Mouse (Mus musculus) myocyte (in vitro differentiated cells): Measurements from ENCODE around the gene Slc9a1. TPM values are rescaled to one million over a fixed set of nuclear protein-coding genes. Genes with fewer than 3 reads are reported as not detected.
A peak's percentile ranks its signal among the peaks of the same experiment; 100 is the strongest.

Experiments used
- H3K27me3 ChIP-seq: one replicate; pipeline ENCODE4 v1.6.1; 2011; ENCODE audit not compliant: control insufficient read depth, insufficient read depth, insufficient read length
- H3K36me3 ChIP-seq: one replicate; pipeline ENCODE4 v1.6.1; 2011; ENCODE audit not compliant: control insufficient read depth, insufficient read depth
- H3K4me2 ChIP-seq: one replicate; pipeline ENCODE4 v1.6.1; 2011; ENCODE audit warnings: low read depth, control low read depth
- H3K4me3 ChIP-seq: one replicate; pipeline ENCODE4 v1.5.1; 2011; ENCODE audit warnings: mild to moderate bottlenecking, control low read depth, moderate library complexity
- H3K79me2 ChIP-seq: one replicate; pipeline ENCODE4 v1.6.1; 2011; ENCODE audit not compliant: control insufficient read depth, insufficient read depth
- H3ac ChIP-seq: one replicate; pipeline ENCODE4 v1.6.1; 2011; ENCODE audit not compliant: control insufficient read depth, insufficient read length
- CEBPB ChIP-seq: IDR thresholded peaks from 2 replicates; pipeline ENCODE4 v1.6.1; 2011; ENCODE audit warnings: mild to moderate bottlenecking, moderate library complexity; ENCODE audit not compliant: poor library complexity, insufficient read depth, severe bottlenecking
- E2F4 ChIP-seq: IDR thresholded peaks from one replicate; pipeline ENCODE4 v1.6.1; 2011; ENCODE audit warnings: mild to moderate bottlenecking, control low read depth, moderate library complexity; ENCODE audit not compliant: insufficient read depth
- MAX ChIP-seq: IDR thresholded peaks from one replicate; pipeline ENCODE4 v1.6.1; 2011; ENCODE audit warnings: low read depth, mild to moderate bottlenecking, control low read depth
- MYOD1 ChIP-seq, 3 experiments: IDR thresholded peaks; one replicate each; pipeline ENCODE4 v1.6.1; 2011; ENCODE audit warnings: control low read depth in 2 of 3, low read depth in 2 of 3, mild to moderate bottlenecking in 2 of 3, moderate library complexity in 1 of 3; ENCODE audit not compliant: insufficient read length in 2 of 3, control insufficient read depth in 1 of 3
- MYOG ChIP-seq, 3 experiments: IDR thresholded peaks; one replicate each; pipeline ENCODE4 v1.6.1; 2011; ENCODE audit warnings: control low read depth in 2 of 3, low read depth in 2 of 3, mild to moderate bottlenecking in 2 of 3; ENCODE audit not compliant: insufficient read length in 2 of 3, control insufficient read depth in 1 of 3, insufficient read depth in 1 of 3
- POLR2A ChIP-seq: IDR thresholded peaks from one replicate; pipeline ENCODE4 v1.6.1; 2011; ENCODE audit warnings: low read depth, mild to moderate bottlenecking, control low read depth, moderate library complexity; ENCODE audit not compliant: insufficient read length
- POLR2AphosphoS2 ChIP-seq: IDR thresholded peaks from one replicate; pipeline ENCODE4 v1.6.1; 2011; ENCODE audit warnings: low read depth, control low read depth; ENCODE audit not compliant: insufficient read length
- REST ChIP-seq: IDR thresholded peaks from one replicate; pipeline ENCODE4 v1.6.1; 2011; ENCODE audit warnings: mild to moderate bottlenecking, control low read depth, moderate library complexity; ENCODE audit not compliant: insufficient read depth, insufficient read length
- SRF ChIP-seq: IDR thresholded peaks from one replicate; pipeline ENCODE4 v1.6.1; 2011; ENCODE audit warnings: low read depth; ENCODE audit not compliant: control insufficient read depth, insufficient read length
- TCF12 ChIP-seq: IDR thresholded peaks from one replicate; pipeline ENCODE4 v1.6.1; 2011; ENCODE audit warnings: mild to moderate bottlenecking, control low read depth; ENCODE audit not compliant: poor library complexity, insufficient read depth, severe bottlenecking
- TCF3 ChIP-seq: IDR thresholded peaks from one replicate; pipeline ENCODE4 v1.6.1; 2011; ENCODE audit warnings: low read depth, control low read depth; ENCODE audit not compliant: insufficient read length
- USF1 ChIP-seq: IDR thresholded peaks from one replicate; pipeline ENCODE4 v1.6.1; 2011; ENCODE audit warnings: low read depth, mild to moderate bottlenecking, control low read depth, moderate library complexity
- polyA plus RNA-seq: library from polyadenylated mRNA; unstranded; fragments of >200 nt; fragmentation: generic; extraction: Trizol; gene quantifications from one replicate; pipeline ENCODE4 v1.2.1, GENCODE M21; 2012; ENCODE audit warnings: missing spikeins

The Slc9a1 gene
- polyA plus RNA-seq, 1 experiment = 23.3 TPM

- Histone ChIP-seq H3K79me2 (peaks cover 23% of the 10 kb centered on the region), H3K4me2 (no peak overlapping the region), H3K36me3 (no peaks in the 10 kb centered on the region), H3K4me3 (no peak overlapping the region), H3K27me3 (no peaks in the 10 kb centered on the region), H3ac (no peak overlapping the region)
- TF ChIP-seq CEBPB (no peak), POLR2A (no peak), MYOG (IDR thresholded peaks at IDR 0.05; ENCODE audit: control insufficient read depth in 1 of 3, insufficient read depth in 1 of 3, insufficient read length in 2 of 3, low read depth in 2 of 3) (no peak), MYOD1 (IDR thresholded peaks at IDR 0.05; ENCODE audit: control insufficient read depth in 1 of 3, insufficient read length in 2 of 3, low read depth in 2 of 3) (no peak), REST (no peak), POLR2AphosphoS2 (no peak)
Measured at GRCm38 (mm10) chr4:133402011-133402410, 32.5 kb downstream of the Slc9a1 start.

- H3ac ChIP-seq = no peak overlapping the region
- no peak overlapping the region for H3K4me2 ChIP-seq
- H3K27me3 ChIP-seq = no peaks in the 10 kb centered on the region
- TF ChIP-seq TCF3 = no peak
- TF ChIP-seq E2F4 = no peak
- no peak for TF ChIP-seq USF1
- TF ChIP-seq MYOG (IDR thresholded peaks at IDR 0.05; ENCODE audit: control insufficient read depth in 1 of 3, insufficient read depth in 1 of 3, insufficient read length in 2 of 3, low read depth in 2 of 3) = no peak
- no peak for TF ChIP-seq REST
- TF ChIP-seq MAX = no peak
- no peak for TF ChIP-seq POLR2AphosphoS2
- TF ChIP-seq POLR2A = no peak
- no peak for TF ChIP-seq SRF
- no peak for TF ChIP-seq CEBPB
- no peak for TF ChIP-seq TCF12
- TF ChIP-seq MYOD1 (IDR thresholded peaks at IDR 0.05; ENCODE audit: control insufficient read depth in 1 of 3, insufficient read length in 2 of 3, low read depth in 2 of 3) = no peak
- H3K36me3 ChIP-seq = no peaks in the 10 kb centered on the region
- peaks cover 22% of the 10 kb centered on the region for H3K79me2 ChIP-seq
- no peak overlapping the region for H3K4me3 ChIP-seq
Measured at GRCm38 (mm10) chr4:133403611-133404228, 34.2 kb downstream of the Slc9a1 start.

- peaks cover 26% of the 10 kb centered on the region for H3K79me2 ChIP-seq
- no peak overlapping the region for H3K4me2 ChIP-seq
- TF ChIP-seq MAX = no peak
- no peak for TF ChIP-seq TCF12
- TF ChIP-seq POLR2A = no peak
- no peak for TF ChIP-seq TCF3
- TF ChIP-seq REST = no peak
- no peak for TF ChIP-seq MYOG (IDR thresholded peaks at IDR 0.05; ENCODE audit: control insufficient read depth in 1 of 3, insufficient read depth in 1 of 3, insufficient read length in 2 of 3, low read depth in 2 of 3)
- TF ChIP-seq E2F4 = no peak
- no peak for TF ChIP-seq POLR2AphosphoS2
- no peak for TF ChIP-seq MYOD1 (IDR thresholded peaks at IDR 0.05; ENCODE audit: control insufficient read depth in 1 of 3, insufficient read length in 2 of 3, low read depth in 2 of 3)
- TF ChIP-seq CEBPB = no peak
- no peak for TF ChIP-seq USF1
- TF ChIP-seq SRF = no peak
- no peak overlapping the region for H3ac ChIP-seq
- H3K27me3 ChIP-seq = no peaks in the 10 kb centered on the region
- no peaks in the 10 kb centered on the region for H3K36me3 ChIP-seq
- H3K4me3 ChIP-seq = no peak overlapping the region
Measured at GRCm38 (mm10) chr4:133404256-133404655, 34.8 kb downstream of the Slc9a1 start.

- H3K79me2 ChIP-seq = peaks cover 16% of the 10 kb centered on the region
- H3ac ChIP-seq = no peak overlapping the region
- no peaks in the 10 kb centered on the region for H3K27me3 ChIP-seq
- no peaks in the 10 kb centered on the region for H3K36me3 ChIP-seq
- TF ChIP-seq CEBPB (no peak), SRF (no peak), TCF3 (peak; percentile 56), TCF12 (peak; percentile 54), MYOG (IDR thresholded peaks at IDR 0.05; ENCODE audit: control insufficient read depth in 1 of 3, insufficient read depth in 1 of 3, insufficient read length in 2 of 3, low read depth in 2 of 3) (peak; percentile 67 to 93 (median 68)), MYOD1 (IDR thresholded peaks at IDR 0.05; ENCODE audit: control insufficient read depth in 1 of 3, insufficient read length in 2 of 3, low read depth in 2 of 3) (peak; percentile 49 to 90 (median 82))
- no peak overlapping the region for H3K4me3 ChIP-seq
- peak overlapping the region; percentile 68 for H3K4me2 ChIP-seq
Measured at GRCm38 (mm10) chr4:133406313-133407056, 37.0 kb downstream of the Slc9a1 start.

GRCm38 (mm10) chr4:133407114-133407787 is 37.7 kb downstream of the Slc9a1 start:
- peak overlapping the region; percentile 68 for H3K4me2 ChIP-seq

More at GRCm38 (mm10) chr4:133407114-133407787, 37.7 kb downstream of the Slc9a1 start:
- no peaks in the 10 kb centered on the region for H3K27me3 ChIP-seq
- no peak overlapping the region for H3K4me3 ChIP-seq
- H3ac ChIP-seq = no peak overlapping the region
- H3K36me3 ChIP-seq = no peaks in the 10 kb centered on the region
- H3K79me2 ChIP-seq = peaks cover 11% of the 10 kb centered on the region
- TF ChIP-seq MYOG (IDR thresholded peaks at IDR 0.05; ENCODE audit: control insufficient read depth in 1 of 3, insufficient read depth in 1 of 3, insufficient read length in 2 of 3, low read depth in 2 of 3) (peak in 1 of 3 experiments; percentile 71), REST (no peak), POLR2AphosphoS2 (no peak), MYOD1 (IDR thresholded peaks at IDR 0.05; ENCODE audit: control insufficient read depth in 1 of 3, insufficient read length in 2 of 3, low read depth in 2 of 3) (peak in 1 of 3 experiments; percentile 57)
